Mouse (Mus musculus) embryonic stem cell, embryonic (primary cell): ENCODE measurements around the gene Pum3.

ENCODE experiments used
- CTCF ChIA-PET, 4 experiments: fragments of 300-600 bp in 2 of 4; fragments of 350-600 bp in 2 of 4; sonication (Branson Sonifier 250); formaldehyde crosslinking; loops; one replicate each; lab custom pipeline; 2022; ENCODE audit warnings: inconsistent platforms in 2 of 4; lab: Charles Lee
- POLR2A ChIA-PET, 4 experiments: fragments of 300-600 bp in 2 of 4; fragments of 350-600 bp in 2 of 4; sonication (Branson Sonifier 250); formaldehyde crosslinking; loops; one replicate each; lab custom pipeline; 2022; ENCODE audit warnings: antibody characterized with exemption in 4 of 4, inconsistent platforms in 1 of 4; lab: Charles Lee

The Pum3 gene

DNA sequence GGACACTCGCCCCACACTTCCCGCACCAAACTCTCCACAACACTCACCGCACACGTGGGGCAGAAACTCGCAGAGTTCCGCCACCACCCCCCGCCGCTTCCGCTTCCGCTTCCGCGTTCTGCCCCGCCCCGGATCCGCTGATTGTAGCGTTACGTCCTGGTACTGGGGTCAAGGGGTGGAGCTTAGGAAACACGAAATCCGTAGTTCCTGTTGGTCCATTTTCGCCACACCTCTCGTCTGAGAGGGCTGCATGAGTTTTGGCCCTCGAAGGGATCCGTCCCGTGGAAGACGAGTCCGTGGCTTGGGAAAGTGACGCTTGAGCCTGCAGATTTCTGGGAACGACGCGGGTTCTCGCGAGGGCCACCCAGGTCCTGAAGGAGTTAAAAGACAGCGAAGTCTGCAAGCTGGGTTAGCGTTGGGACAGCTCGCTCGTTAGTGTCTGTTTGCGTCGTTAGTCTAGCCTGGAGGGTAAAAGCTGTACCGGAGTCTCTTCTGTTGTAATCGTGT is at the start of gene Pum3:
Gene Pum3 (minus strand): TSS at position 81 of the 507 bp plus-strand sequence.
- ChIA-PET POLR2A (interaction anchor here (0.5 to 3.2 kb wide), 66 partner anchors 9 to 1764 kb away, joined by 3 to 54 read pairs (median 4); partner anchors contain the start of genes Rfx3 (in 3 of the 4), Vldlr (in 3 of the 4), Kcnv2 (in 1 of the 4) and Rcl1 (in 1 of the 4)), CTCF (interaction anchor here in 3 of 4 experiments (0.6 to 1.0 kb wide), 5 partner anchors 13 to 1926 kb away, joined by 3 to 11 read pairs (median 3); no protein-coding TSS in a partner anchor)

- ChIA-PET CTCF (no interaction called here), POLR2A (interaction anchor here in 1 of 4 experiments (0.6 kb wide), 1 partner anchor 258 kb away, joined by 4 read pairs; no protein-coding TSS in a partner anchor)
Observed at GRCm38 (mm10) chr19:27466691-27467090, 37.1 kb upstream of the Pum3 start.

GRCm38 (mm10) chr19:27462656-27463055 is 33.0 kb upstream of the Pum3 start:
- CTCF ChIA-PET = no interaction called here
- POLR2A ChIA-PET = no interaction called here

- POLR2A ChIA-PET = interaction anchor here in 1 of 4 experiments (0.5 kb wide), 1 partner anchor 563 kb away, joined by 3 read pairs; no protein-coding TSS in a partner anchor
- CTCF ChIA-PET = interaction anchor here in 1 of 4 experiments (0.8 to 2.2 kb wide), 3 partner anchors 21 to 233 kb away, joined by 3 to 8 read pairs (median 4); no protein-coding TSS in a partner anchor
Observed at GRCm38 (mm10) chr19:27450458-27450857, 20.8 kb upstream of the Pum3 start.

DNA sequence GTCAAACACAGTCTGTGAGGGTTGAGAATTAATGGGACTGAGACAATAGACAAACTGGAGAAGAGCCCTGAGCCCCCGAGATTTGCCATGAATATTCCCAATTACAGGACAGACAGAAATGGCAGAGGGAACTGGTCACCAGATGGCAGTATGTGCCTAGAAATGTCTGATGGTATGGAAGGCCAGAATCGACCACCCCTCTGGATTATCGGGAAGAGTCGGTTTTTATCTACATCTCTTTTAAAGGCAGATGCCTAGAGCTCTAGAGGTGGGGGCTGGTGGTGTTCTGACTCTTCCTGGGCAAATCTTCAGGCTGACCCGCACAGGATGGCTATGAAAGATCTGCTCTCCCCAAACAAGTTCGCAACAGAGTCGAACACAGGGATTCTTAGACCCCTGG is 17.9 kb upstream of the Pum3 start:
- ChIA-PET POLR2A (no interaction called here), CTCF (interaction anchor here in 2 of 4 experiments (0.6 to 1.3 kb wide), 2 partner anchors 98 to 236 kb away, joined by 6 to 9 read pairs; no protein-coding TSS in a partner anchor)

GRCm38 (mm10) chr19:27441106-27441505 is 11.5 kb upstream of the Pum3 start:
- ChIA-PET CTCF (no interaction called here), POLR2A (interaction anchor here in 1 of 4 experiments (2.1 kb wide), 1 partner anchor 11 kb away, joined by 9 read pairs; the partner anchor contains the start of gene Pum3)

- POLR2A ChIA-PET = no interaction called here
- CTCF ChIA-PET = no interaction called here
Observed at GRCm38 (mm10) chr19:27437982-27438652, 8.5 kb upstream of the Pum3 start.

DNA sequence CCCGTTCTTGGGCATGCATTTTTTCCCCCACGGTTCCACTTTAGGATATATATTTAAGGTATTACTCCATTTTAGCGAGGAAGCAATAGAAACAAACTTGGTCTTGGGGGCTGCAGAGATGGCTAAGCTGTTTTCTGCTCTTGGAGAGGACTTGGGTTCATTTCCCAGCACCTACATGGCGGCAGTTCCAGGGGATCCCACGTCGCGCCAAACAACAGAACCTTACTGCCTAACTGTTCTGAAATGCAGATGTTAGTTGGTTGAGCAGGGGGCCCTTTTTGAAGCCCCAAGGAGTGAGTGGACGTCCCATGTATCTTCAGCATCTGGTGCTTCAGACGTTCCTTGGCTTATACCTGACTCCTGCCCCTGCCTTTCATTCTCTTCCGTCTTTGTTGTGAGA is 781 bp upstream of the Pum3 start:
- ChIA-PET POLR2A (interaction anchor here (0.5 to 3.2 kb wide), 63 partner anchors 9 to 987 kb away, joined by 3 to 54 read pairs (median 4); partner anchors contain the start of genes Rfx3 (in 3 of the 4), Vldlr (in 3 of the 4) and Kcnv2 (in 1 of the 4)), CTCF (interaction anchor here in 3 of 4 experiments (0.6 to 1.0 kb wide), 4 partner anchors 12 to 1926 kb away, joined by 3 to 8 read pairs (median 4); no protein-coding TSS in a partner anchor)

DNA sequence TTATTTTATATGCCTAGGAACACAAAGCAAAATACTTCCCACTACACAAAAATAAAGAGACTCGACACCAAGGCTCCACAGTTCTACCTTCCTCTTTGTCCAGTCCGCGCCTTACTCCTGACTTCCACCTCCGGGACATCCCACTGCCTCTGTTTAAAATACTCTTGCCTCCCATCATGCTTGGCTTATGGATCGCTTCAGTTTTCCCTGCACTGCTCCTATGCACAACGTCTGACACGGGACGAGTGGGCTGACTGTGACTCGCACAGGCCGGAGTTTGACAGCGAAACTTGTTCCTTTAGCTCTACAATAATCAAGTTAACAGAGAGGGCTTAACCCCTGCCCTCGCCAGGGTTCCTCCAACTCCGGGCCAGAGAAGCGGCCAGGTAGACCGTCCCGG is 344 bp downstream of the Pum3 start:
- POLR2A ChIA-PET = interaction anchor here (0.5 to 3.2 kb wide), 53 partner anchors 8 to 1764 kb away, joined by 3 to 54 read pairs (median 5); partner anchors contain the start of genes Rfx3 (in 3 of the 4), Vldlr (in 3 of the 4), Kcnv2 (in 1 of the 4) and Rcl1 (in 1 of the 4)
- CTCF ChIA-PET = interaction anchor here in 2 of 4 experiments (0.6 to 1.0 kb wide), 3 partner anchors 13 to 1838 kb away, joined by 3 to 11 read pairs (median 3); no protein-coding TSS in a partner anchor

GRCm38 (mm10) chr19:27427865-27428264 is 1.8 kb downstream of the Pum3 start:
- CTCF ChIA-PET = no interaction called here
- POLR2A ChIA-PET = interaction anchor here in 1 of 4 experiments (0.6 to 3.7 kb wide), 4 partner anchors 8 to 239 kb away, joined by 3 to 9 read pairs (median 6); no protein-coding TSS in a partner anchor

DNA sequence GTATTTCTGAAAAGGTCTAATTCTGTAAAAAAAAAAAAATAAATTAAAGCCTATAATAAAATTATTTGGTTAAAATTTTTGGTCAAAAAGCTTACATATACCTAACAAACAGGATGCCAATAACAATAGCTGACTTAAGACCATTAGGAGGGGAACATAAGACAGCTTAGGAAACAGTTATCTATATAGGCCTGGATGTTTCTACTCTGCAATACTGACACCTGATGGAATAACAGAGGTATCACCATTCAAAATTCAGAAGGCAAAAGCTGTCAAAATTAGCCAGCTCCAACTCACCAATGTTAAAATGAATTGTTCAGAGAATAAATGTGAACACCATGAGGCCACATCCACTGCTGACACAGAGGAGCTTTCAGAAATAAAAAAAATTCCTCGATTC is 3.2 kb downstream of the Pum3 start:
- CTCF ChIA-PET = interaction anchor here in 3 of 4 experiments (0.6 to 2.6 kb wide), 5 partner anchors 9 to 694 kb away, joined by 3 to 7 read pairs (median 3); no protein-coding TSS in a partner anchor
- POLR2A ChIA-PET = interaction anchor here in 2 of 4 experiments (0.8 to 3.7 kb wide), 6 partner anchors 12 to 111 kb away, joined by 3 to 9 read pairs (median 4); no protein-coding TSS in a partner anchor

DNA sequence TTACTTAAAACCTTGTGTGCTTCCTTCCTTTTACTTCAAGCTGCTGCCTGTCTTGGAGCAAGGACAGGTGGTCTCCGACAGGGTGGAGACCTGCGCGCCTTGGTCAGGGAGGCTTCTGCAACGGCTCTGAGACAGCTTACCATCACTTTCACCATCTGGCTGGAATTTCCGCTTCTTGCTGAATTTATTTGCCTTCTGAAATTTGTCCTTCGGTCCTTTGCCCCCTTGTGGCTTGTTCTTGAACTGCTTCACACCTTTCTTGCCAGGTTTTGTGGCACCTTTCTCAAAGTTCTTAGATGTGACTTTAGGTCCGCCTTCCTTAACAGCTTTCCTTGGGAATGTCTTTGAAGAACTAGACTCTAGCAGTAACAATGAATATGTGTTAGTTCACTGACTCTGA is 4.0 kb downstream of the Pum3 start:
- ChIA-PET CTCF (interaction anchor here in 1 of 4 experiments (0.8 to 2.6 kb wide), 3 partner anchors 8 to 548 kb away, joined by 3 to 7 read pairs (median 4); no protein-coding TSS in a partner anchor), POLR2A (interaction anchor here in 2 of 4 experiments (1.0 to 3.7 kb wide), 4 partner anchors 11 to 48 kb away, joined by 3 to 9 read pairs (median 7); no protein-coding TSS in a partner anchor)

- ChIA-PET POLR2A (interaction anchor here in 2 of 4 experiments (0.7 to 7.4 kb wide), 6 partner anchors 9 to 679 kb away, joined by 3 to 54 read pairs (median 6); partner anchors contain the start of gene Pum3 (in 2 of the 2)), CTCF (interaction anchor here in 2 of 4 experiments (0.5 to 1.4 kb wide), 5 partner anchors 9 to 686 kb away, joined by 3 to 7 read pairs (median 4); no protein-coding TSS in a partner anchor)
Observed at GRCm38 (mm10) chr19:27417375-27417774, 12.2 kb downstream of the Pum3 start.

GRCm38 (mm10) chr19:27416569-27416968 is 13.1 kb downstream of the Pum3 start:
- ChIA-PET POLR2A (interaction anchor here in 3 of 4 experiments (0.6 to 7.4 kb wide), 6 partner anchors 8 to 323 kb away, joined by 3 to 54 read pairs (median 8); partner anchors contain the start of gene Pum3 (in 2 of the 3)), CTCF (interaction anchor here in 2 of 4 experiments (0.6 to 1.4 kb wide), 5 partner anchors 8 to 685 kb away, joined by 3 to 7 read pairs (median 3); no protein-coding TSS in a partner anchor)

- CTCF ChIA-PET = no interaction called here
- POLR2A ChIA-PET = interaction anchor here in 1 of 4 experiments (1.9 kb wide), 1 partner anchor 10 kb away, joined by 5 read pairs; no protein-coding TSS in a partner anchor
Observed at GRCm38 (mm10) chr19:27411340-27411739, 18.3 kb downstream of the Pum3 start.

DNA sequence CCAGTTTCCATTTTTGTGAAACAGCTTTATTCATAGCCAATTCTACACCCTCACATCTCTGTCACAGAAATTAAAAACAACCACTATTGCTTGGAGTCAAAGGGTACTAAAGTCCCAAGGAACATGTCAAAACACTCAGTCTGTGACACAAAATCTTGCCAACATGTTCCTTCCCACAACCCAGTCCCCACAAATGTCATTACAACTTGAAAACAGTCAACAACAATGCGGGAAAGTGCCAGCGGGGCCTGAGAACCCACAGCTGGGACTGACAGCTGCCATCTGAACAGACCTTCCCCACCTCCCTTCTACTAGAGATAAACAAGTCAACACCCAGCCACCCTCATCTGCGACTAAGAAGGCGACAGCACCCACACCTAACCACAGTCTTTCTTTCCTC is 18.9 kb downstream of the Pum3 start:
- ChIA-PET CTCF (no interaction called here), POLR2A (interaction anchor here in 2 of 4 experiments (0.8 to 1.9 kb wide), 5 partner anchors 10 to 19 kb away, joined by 3 to 5 read pairs (median 3); partner anchors contain the start of gene Pum3 (in 2 of the 2))

GRCm38 (mm10) chr19:27409782-27410181 is 19.8 kb downstream of the Pum3 start:
- POLR2A ChIA-PET = interaction anchor here in 2 of 4 experiments (0.9 to 2.6 kb wide), 7 partner anchors 9 to 159 kb away, joined by 3 to 10 read pairs (median 3); partner anchors contain the start of gene Pum3 (in 2 of the 2)
- CTCF ChIA-PET = no interaction called here

DNA sequence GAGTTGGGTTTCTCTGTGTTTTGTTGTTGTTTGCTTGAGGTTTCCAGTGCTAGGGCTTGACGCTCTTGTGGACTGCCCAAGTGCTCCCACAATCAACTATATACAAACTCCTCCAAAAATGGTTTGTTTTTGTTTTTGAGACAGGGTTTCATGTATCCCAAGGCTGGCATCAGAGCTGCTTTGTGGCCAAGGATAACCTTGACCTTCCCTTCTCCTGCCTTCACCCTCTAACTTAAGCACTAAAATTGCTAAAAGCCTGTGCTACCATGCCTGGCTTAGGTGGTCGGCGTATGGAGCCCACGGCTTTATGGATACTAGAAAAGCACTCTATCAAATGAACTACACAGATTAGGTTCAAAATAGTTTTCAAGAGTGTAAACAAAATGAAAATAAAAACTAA is 20.4 kb downstream of the Pum3 start:
- POLR2A ChIA-PET = interaction anchor here in 2 of 4 experiments (1.0 to 2.6 kb wide), 6 partner anchors 8 to 160 kb away, joined by 3 to 10 read pairs (median 6); partner anchors contain the start of gene Pum3 (in 2 of the 2)
- CTCF ChIA-PET = interaction anchor here in 1 of 4 experiments (0.5 kb wide), 1 partner anchor 30 kb away, joined by 3 read pairs; no protein-coding TSS in a partner anchor
